Mouse (Mus musculus) liver, embryonic 12.5 days (tissue): ENCODE measurements around the gene C2cd5. TPM values are rescaled to one million over a fixed set of nuclear protein-coding genes. Genes with fewer than 3 reads are reported as not detected.
"Not testable (repeated sequence)": the region's sequence is repeated elsewhere in the genome, so short reads cannot be mapped to it uniquely, and the experiment has no call there.

Source experiments
- ATAC-seq: fragments of 200-750 bp; cut with Nextera tagmentation; 2 replicates; pipeline ENCODE4 v1.8.0; 2017; ENCODE audit warnings: moderate number of reproducible peaks, mild to moderate bottlenecking, moderate library complexity
- H3K27ac ChIP-seq: fragments of 300-500 bp; sonication (generic); 2 replicates; pipeline ENCODE4 v1.5.1; 2016; ENCODE audit warnings: mild to moderate bottlenecking
- H3K27me3 ChIP-seq: fragments of 300-500 bp; sonication (generic); replicated peaks from 2 replicates; pipeline ENCODE4 v1.6.1; 2016; ENCODE audit warnings: mild to moderate bottlenecking, moderate library complexity
- H3K36me3 ChIP-seq: fragments of 300-500 bp; sonication (generic); 2 replicates; pipeline ENCODE4 v1.6.1; 2016; ENCODE audit warnings: mild to moderate bottlenecking, moderate library complexity
- H3K4me1 ChIP-seq: fragments of 300-500 bp; sonication (generic); 2 replicates; pipeline ENCODE4 v1.6.1; 2016
- H3K4me2 ChIP-seq: fragments of 300-500 bp; sonication (generic); 2 replicates; pipeline ENCODE4 v1.6.1; 2016; ENCODE audit warnings: mild to moderate bottlenecking, moderate library complexity
- H3K4me3 ChIP-seq: fragments of 300-500 bp; sonication (generic); 2 replicates; pipeline ENCODE4 v1.5.1; 2016; ENCODE audit warnings: mild to moderate bottlenecking, moderate library complexity
- H3K9ac ChIP-seq: fragments of 300-500 bp; sonication (generic); 2 replicates; pipeline ENCODE4 v1.6.1; 2016; ENCODE audit warnings: mild to moderate bottlenecking, moderate library complexity
- H3K9me3 ChIP-seq: fragments of 300-500 bp; sonication (generic); replicated peaks from 2 replicates; pipeline ENCODE4 v1.6.1; 2016; ENCODE audit warnings: mild to moderate bottlenecking, moderate library complexity
- WGBS: fragments of 180-500 bp; shearing (Covaris S2); methylation state at CpG from one replicate; pipeline ENCODE4 v1.1.7; 2016; ENCODE audit not compliant: insufficient replicate concordance; 5-methylcytosine and 5-hydroxymethylcytosine counted together
- polyA plus RNA-seq: library from polyadenylated mRNA; unstranded; fragments of >200 nt; fragmentation: Nextera tagmentation; extraction: Ambion mirVana; gene quantifications from 2 replicates; pipeline ENCODE4 v1.2.1, GENCODE M21; 2016

The C2cd5 gene
- polyA plus RNA-seq, 1 experiment from 2014 or later = 22.2 TPM

DNA sequence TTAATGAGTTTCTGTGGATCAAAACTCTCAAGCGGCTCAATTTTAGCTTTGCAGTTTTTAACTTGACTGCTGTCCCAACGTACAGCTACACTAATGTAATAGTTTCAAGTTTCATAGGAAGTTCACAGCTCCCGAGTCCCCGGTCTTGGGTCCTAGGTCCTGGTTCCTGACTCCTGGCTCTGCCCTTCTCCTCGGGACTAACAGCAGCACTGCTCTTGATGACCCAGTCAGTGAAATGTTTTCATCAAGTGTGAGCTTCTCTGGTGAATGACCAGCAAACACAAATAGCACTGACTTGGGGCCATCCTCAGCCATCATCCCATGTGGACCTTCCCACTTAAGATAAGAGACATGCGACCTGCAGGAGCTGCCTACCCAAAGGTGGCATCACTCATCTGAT lies 111.7 kb downstream of the C2cd5 start:
- Histone ChIP-seq H3K4me2 (no peak overlapping the region), H3K9ac (no peak overlapping the region), H3K4me3 (no peak overlapping the region), H3K27ac (no peak overlapping the region), H3K27me3 (no peaks in the 10 kb centered on the region), H3K4me1 (no peaks in the 10 kb centered on the region), H3K36me3 (no peaks in the 10 kb centered on the region), H3K9me3 (no peaks in the 10 kb centered on the region)
- no peak for ATAC-seq
- 56% methylated on average over 6 of the region's 6 CpGs for WGBS

DNA sequence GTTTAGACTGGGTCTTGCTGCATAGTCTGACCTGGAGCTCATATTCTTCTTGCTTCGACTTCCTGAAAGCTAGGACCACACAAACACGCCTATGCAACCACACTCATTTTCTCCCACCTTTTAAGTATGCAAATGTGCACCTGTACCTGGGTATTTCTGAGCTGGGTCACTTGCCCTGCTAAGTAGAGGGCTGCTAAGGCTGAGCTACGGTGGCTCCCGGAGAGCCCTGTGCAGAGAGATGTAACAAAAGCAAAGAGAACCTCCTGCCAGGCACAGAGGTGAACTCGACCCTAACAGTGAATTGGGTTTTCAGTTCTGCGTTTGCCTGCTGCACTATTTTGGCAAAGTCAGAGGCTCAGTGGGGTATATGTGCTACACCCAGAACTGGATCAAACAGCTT lies 112.3 kb downstream of the C2cd5 start:
- H3K27ac ChIP-seq = no peak overlapping the region
- H3K9me3 ChIP-seq = no peaks in the 10 kb centered on the region
- no peak for ATAC-seq

DNA sequence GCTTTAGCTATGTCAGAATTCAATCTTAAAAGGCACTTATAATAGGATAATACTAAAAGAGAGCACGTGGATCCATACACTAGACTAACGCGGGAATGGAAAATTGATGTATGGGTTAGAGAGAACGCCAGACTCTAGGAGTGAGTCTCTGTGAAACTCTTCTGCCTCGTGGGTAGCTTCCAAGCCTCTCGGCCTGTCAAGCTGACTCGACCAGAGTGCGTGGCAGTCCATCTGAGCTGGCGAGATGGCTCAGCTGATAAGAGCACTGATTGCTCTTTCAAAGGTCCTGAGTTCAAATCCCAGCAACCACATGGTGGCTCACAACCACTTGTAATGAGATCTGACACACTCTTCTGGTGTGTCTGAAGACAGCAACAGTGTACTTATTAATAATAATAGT lies 113.2 kb downstream of the C2cd5 start:
- ATAC-seq, H3K4me2 ChIP-seq, H3K9me3 ChIP-seq, H3K36me3 ChIP-seq, H3K9ac ChIP-seq, H3K27me3 ChIP-seq, H3K27ac ChIP-seq, H3K4me1 ChIP-seq, H3K4me3 ChIP-seq: not testable (repeated sequence)
- WGBS = 73% methylated on average over 9 of the region's 9 CpGs

More for the DNA sequence above, 112.3 kb downstream of the C2cd5 start:
- no peaks in the 10 kb centered on the region for H3K27me3 ChIP-seq
- no peaks in the 10 kb centered on the region for H3K4me1 ChIP-seq
- 70% methylated on average over 6 of the region's 6 CpGs for WGBS
- no peak overlapping the region for H3K9ac ChIP-seq
- no peaks in the 10 kb centered on the region for H3K36me3 ChIP-seq
- H3K4me3 ChIP-seq = no peak overlapping the region
- no peak overlapping the region for H3K4me2 ChIP-seq

DNA sequence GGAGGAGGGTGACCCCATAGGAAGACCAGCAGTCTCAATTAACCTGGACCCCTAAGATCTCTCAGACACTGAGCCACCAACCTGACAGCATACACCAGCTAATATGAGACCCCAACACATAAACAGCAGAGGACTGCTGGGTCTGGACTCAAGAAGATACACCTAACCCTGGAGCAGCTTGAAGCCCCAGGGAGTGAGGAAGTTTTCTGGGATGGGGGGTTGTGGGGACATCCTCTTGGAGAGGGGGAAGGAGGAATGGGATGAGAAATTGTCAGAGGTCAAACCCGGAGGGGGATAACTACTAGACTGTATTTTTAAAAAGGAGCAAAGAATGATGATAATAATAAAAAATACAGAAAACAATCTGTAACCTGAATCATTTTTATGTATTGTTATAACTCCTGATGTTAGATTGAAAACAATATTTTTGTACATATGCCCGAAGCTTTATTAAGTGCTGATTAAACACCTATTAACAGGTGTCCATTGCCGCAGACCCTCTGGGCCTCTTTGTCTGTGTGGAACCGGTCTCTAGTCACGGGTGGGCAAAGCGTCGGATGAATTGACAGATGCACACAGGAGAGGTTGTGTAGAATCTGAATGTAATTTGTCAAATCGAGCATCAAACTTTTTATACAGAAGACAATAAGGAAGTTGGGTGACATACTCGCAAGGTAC lies 114.2 kb downstream of the C2cd5 start:
- not testable (repeated sequence) for H3K9ac ChIP-seq, H3K36me3 ChIP-seq, H3K4me2 ChIP-seq, H3K4me3 ChIP-seq, ATAC-seq, H3K27me3 ChIP-seq, H3K9me3 ChIP-seq, H3K27ac ChIP-seq, H3K4me1 ChIP-seq
- WGBS = 82% methylated on average over 9 of the region's 9 CpGs

DNA sequence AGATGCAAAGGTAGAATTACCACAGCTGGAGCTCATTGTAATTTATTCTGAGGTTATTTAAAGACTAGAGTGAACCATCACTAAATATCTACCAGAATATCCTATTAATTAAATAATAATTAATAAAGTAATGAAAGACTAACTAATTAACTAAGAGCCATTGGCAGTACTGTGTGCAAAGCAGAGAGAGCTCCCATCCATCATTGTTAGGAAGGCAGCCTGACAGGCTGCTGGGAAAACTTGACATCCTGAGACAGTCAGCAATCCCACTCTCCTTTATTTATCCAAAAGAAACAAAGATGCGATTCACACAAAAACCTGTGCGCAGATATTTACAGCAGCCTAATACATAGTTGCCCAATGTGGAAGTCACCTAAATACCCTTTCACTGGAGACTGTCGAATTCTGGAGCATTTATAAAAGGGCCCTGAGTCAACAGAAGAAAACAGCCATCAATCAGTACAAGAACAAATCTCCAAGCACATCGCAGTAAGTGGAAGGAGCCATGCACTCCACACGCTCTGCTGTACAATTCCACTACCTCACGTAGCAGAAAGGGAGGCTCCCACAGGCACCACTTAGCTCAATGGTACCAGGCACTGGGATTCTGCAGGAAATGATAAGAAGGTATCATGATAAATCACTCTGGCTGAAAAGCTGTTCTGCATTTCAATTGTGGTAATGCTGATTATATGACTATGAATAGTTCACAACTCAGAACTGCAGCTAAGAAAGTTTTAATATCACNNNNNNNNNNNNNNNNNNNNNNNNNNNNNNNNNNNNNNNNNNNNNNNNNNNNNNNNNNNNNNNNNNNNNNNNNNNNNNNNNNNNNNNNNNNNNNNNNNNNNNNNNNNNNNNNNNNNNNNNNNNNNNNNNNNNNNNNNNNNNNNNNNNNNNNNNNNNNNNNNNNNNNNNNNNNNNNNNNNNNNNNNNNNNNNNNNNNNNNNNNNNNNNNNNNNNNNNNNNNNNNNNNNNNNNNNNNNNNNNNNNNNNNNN lies 120.0 kb downstream of the C2cd5 start:
- Histone ChIP-seq H3K4me3 (no peak overlapping the region), H3K27ac (no peak overlapping the region), H3K9ac (no peak overlapping the region), H3K36me3 (no peaks in the 10 kb centered on the region), H3K4me1 (0 out of 2 replicates have a peak, but pooled peaks cover 7% of the 10 kb centered on the region), H3K9me3 (no peaks in the 10 kb centered on the region), H3K27me3 (no peaks in the 10 kb centered on the region), H3K4me2 (no peak overlapping the region)
- ATAC-seq = no peak
- WGBS = 36% methylated on average over 6 of the region's 6 CpGs

DNA sequence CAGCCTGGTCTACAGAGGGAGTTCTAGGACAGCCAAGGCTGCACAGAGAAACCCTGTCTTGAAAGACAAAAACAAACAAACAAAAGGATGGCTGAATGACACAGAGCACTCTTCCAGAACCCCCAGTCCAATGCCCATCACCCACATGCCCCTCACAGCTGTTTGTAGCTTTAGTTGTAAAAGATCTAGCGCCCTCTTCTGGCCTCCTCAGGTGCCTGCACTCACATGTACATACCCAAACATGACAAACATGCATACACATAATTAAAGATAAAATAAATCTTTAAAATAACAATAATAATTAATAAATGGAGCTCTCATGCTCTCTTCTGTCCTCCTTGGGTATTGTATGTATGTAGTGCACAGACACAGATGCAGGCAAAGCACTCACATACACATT lies 122.7 kb downstream of the C2cd5 start:
- no peaks in the 10 kb centered on the region for H3K27me3 ChIP-seq
- WGBS = 42% methylated on average over 1 of the region's 1 CpGs
- H3K9me3 ChIP-seq = no peaks in the 10 kb centered on the region
- H3K4me3 ChIP-seq = no peak overlapping the region
- H3K27ac ChIP-seq = no peak overlapping the region
- 0 out of 2 replicates have a peak, but pooled peaks cover 7% of the 10 kb centered on the region for H3K4me1 ChIP-seq
- ATAC-seq = no peak
- H3K36me3 ChIP-seq = no peaks in the 10 kb centered on the region
- H3K9ac ChIP-seq = no peak overlapping the region
- H3K4me2 ChIP-seq = no peak overlapping the region

DNA sequence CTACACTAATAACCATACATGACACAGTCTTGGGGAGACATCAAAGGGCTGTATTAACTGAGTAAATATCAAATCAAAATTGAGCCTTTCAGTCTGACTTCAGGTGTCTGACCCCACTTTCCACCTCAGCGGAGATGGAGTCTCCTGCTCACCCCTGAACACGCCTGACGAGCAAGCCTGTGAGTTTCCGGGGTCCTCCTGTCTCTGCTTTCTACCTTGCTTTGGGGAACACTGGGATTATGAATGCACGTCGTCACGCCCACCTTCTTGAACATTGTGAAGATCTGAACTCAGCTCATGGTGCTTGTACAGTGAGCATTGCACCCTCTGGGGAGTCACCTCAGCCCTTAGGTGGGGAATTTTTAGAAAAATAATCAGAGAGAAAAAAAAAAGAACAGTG lies 126.7 kb downstream of the C2cd5 start:
- Histone ChIP-seq H3K27me3 (no peaks in the 10 kb centered on the region), H3K4me2 (no peak overlapping the region), H3K36me3 (no peaks in the 10 kb centered on the region), H3K4me1 (no peaks in the 10 kb centered on the region), H3K9me3 (no peaks in the 10 kb centered on the region), H3K9ac (no peak overlapping the region), H3K4me3 (no peak overlapping the region), H3K27ac (no peak overlapping the region)
- WGBS = 79% methylated on average over 7 of the region's 7 CpGs
- no peak for ATAC-seq

DNA sequence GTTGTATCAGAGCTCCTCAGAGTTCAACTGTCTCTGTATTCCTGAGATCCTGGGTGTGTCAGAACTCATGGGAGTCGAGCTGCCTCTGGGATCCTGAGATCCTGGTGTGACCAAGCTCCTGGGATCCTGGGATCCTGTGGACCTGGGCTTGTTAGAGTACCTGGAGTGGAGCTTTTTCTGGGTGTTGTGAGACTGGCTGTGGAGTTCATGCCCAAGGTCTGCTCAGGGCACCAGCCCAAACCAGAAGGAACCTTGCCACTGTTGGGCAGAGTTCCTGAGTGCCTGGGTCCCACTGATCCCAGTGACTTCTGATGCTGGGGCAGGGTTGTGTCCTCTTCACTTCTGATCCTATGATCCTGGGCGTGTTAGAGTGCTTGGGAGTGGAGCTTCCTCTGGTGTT lies 127.7 kb downstream of the C2cd5 start:
- Histone ChIP-seq H3K27me3 (no peaks in the 10 kb centered on the region), H3K27ac (no peak overlapping the region), H3K4me3 (no peak overlapping the region), H3K36me3 (no peaks in the 10 kb centered on the region), H3K9ac (no peak overlapping the region), H3K9me3 (no peaks in the 10 kb centered on the region), H3K4me1 (no peaks in the 10 kb centered on the region), H3K4me2 (no peak overlapping the region)
- no peak for ATAC-seq
- 36% methylated on average over 2 of the region's 2 CpGs for WGBS

DNA sequence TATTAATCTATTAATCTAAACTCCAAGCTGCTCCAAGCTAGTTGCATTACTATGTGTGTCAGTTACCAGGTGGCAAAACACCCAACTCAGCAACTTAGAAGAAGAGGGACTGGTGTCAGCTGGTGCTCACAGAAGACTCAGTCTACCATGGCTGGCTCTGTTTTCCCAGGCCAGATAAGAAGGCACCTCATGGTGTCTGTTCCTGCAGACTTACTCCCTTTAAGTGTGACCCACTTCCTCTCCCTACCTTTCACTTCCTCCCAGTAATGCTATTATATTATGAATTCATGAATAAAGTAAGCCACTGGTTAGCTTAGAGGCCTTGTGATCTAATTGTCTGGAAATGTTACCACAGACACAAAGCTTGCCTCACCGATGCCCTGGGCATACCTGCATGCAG lies 132.5 kb downstream of the C2cd5 start:
- ATAC-seq = no peak
- Histone ChIP-seq H3K4me3 (no peak overlapping the region), H3K4me2 (no peak overlapping the region), H3K9me3 (no peaks in the 10 kb centered on the region), H3K9ac (no peak overlapping the region), H3K4me1 (peaks cover 15% of the 10 kb centered on the region; the same call in 1 of the 2 replicates), H3K36me3 (no peaks in the 10 kb centered on the region), H3K27ac (no peak overlapping the region), H3K27me3 (peaks cover 30% of the 10 kb centered on the region)
- 82% methylated on average over 1 of the region's 1 CpGs for WGBS

DNA sequence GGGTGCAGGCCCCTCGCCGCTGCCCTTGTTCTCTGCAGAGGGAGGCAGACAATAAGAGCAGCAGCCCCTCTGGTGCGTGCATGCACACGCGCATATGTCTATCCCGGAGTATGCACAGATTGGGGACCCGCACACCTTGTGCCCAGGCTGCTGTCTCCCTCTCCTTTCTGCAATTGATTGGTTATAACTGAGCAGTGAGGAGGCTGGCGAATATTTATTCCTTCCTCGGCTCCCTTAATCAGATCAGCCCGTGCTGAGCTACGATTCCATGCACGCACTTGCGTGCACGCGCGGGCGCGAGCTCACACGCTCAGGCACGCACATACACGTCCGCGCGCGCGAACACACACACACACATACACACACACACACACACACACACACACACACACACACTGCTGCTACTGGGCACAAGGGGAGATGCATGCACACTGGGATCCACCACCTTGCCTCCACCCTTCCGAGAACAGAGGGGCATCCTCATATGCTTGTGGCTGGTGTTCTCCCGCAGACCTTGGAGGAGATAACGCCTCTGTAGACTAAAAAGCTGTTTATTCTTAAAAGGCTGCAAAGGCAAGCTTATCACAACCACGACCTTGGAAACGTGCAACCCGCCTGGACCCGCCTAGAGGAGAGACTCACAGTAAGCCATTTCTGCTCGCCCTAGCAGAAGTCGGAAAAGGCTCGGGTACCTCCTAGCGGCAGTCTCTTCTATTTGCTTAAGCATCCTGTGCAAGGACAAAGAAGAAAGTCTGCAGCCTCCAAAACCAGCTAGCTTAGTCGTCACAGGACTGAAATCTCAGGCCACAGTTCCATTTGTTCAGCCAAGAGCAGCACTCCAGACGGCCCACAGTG lies 135.2 kb downstream of the C2cd5 start:
- Histone ChIP-seq H3K36me3 (no peaks in the 10 kb centered on the region), H3K4me3 (peak overlapping the region; percentile 54), H3K4me2 (peak overlapping the region; percentile 74), H3K9ac (peak overlapping the region; percentile 44; the same call in 1 of the 2 replicates), H3K27ac (no peak overlapping the region), H3K4me1 (peaks cover 15% of the 10 kb centered on the region; the same call in 1 of the 2 replicates), H3K9me3 (no peaks in the 10 kb centered on the region), H3K27me3 (peaks cover 49% of the 10 kb centered on the region)
- peak; percentile 81 for ATAC-seq
- WGBS = under 1% methylated on average over 39 of the region's 39 CpGs

DNA sequence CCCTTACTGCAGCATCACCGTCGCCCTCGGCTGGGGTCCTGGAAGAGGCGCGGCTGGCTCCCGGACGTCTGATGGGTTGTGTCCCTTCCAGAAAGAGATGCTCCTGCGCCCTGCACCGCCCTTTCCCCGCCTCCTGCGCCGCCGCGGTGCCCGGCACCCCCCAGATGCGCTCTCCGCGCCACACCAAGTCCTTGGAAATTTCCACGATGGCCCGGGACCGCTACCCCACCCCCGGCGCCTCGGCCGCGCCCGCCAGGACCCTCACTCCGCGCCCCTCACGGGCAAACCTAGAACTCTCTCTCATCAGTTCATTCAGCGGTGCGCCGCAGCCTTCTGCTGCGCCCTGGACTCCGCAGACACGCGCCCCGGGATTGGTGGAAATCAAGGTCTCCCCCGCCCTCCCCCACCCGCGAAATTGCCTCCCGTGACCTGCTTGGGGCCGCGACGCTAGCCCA lies 135.8 kb downstream of the C2cd5 start, which contains the start of gene St8sia1:
TSS of gene St8sia1 (minus strand) at position 377 of the 455 bp plus-strand sequence.
- ATAC-seq = peak; percentile 33; the same call in 1 of the 2 replicates

More for the DNA sequence above, 135.8 kb downstream of the C2cd5 start, which contains the start of gene St8sia1:
- WGBS = 1% methylated on average over 45 of the region's 45 CpGs
- H3K4me1 ChIP-seq = peaks cover 15% of the 10 kb centered on the region; the same call in 1 of the 2 replicates
- H3K4me3 ChIP-seq = peak within 1 kb of the TSS; percentile 54
- peak within 1 kb of the TSS; percentile 44; the same call in 1 of the 2 replicates for H3K9ac ChIP-seq
- H3K27ac ChIP-seq = no peak within 1 kb of the TSS
- no peaks in the 10 kb centered on the region for H3K36me3 ChIP-seq
- H3K9me3 ChIP-seq = no peaks in the 10 kb centered on the region
- peaks cover 49% of the 10 kb centered on the region for H3K27me3 ChIP-seq
- peak within 1 kb of the TSS; percentile 74 for H3K4me2 ChIP-seq
